Comparison of ENCODE assay signal across 10 mouse cellular contexts in the genomic region with DNA sequence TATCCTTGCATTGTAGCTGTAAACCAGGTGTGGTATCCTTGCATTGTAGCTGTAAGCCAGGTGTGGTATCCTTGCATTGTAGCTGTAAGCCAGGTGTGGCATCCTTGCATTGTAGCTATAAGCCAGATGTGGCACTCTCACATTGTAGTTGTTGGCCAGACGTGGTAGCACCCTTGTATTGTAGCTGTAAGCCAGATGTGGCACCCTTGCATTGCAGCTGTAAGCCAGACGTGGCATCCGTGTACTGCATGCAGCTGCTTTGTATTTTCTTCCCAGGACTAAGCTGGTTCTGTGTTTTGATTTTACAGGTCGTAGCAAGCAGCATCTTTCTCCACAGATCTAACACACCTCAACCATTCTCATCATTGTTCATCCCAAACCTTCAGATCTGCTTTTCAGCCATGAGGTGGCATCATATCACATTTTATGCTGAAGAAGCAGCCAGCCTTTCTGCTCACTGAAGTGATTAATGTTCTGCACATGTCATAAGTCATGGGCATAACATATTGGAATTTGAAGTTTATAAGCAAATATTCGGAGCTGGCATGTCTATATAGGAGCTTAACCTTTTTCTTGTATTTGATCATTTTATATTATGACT.
A peak's percentile ranks its signal among the peaks of the same experiment; 100 is the strongest.
DNase-seq lines count a peak whose midpoint lies in the region; ATAC-seq lines count a peak whose summit lies in the region.
"Had no signal": no experiment of that assay in that cellular context is flagged by ENCODE, and none has a peak within 500 bp of the region (broad histone marks: within the 10 kb centered on the region; RNA-seq: fewer than 3 reads in every experiment).

No protein-coding gene starts in this region.

- no peak overlapping the region for H3K9ac ChIP-seq in midbrain, embryonic 11.5 days (ENCODE audit: low read length)
- H3K9ac ChIP-seq in hindbrain, embryonic 14.5 days, result no peak overlapping the region
- H3K9ac ChIP-seq: embryonic facial prominence, embryonic 13.5 days; limb, embryonic 15.5 days had no signal

- H3K27me3 ChIP-seq in midbrain, embryonic 11.5 days (ENCODE audit: control insufficient read depth, insufficient read depth, low read length), result no peaks in the 10 kb centered on the region
- H3K27me3 ChIP-seq in midbrain, embryonic 10.5 days (ENCODE audit: low read depth, poor library complexity, severe bottlenecking), result no peaks in the 10 kb centered on the region
- no peaks in the 10 kb centered on the region for H3K27me3 ChIP-seq in hindbrain, embryonic 14.5 days (ENCODE audit: control insufficient read depth, insufficient read depth, low read length)
- H3K27me3 ChIP-seq: embryonic facial prominence, embryonic 13.5 days; limb, embryonic 15.5 days had no signal

- ATAC-seq in frontal cortex, adult (ENCODE audit: low TSS enrichment), result peak; percentile 92
- ATAC-seq in midbrain, embryonic 11.5 days (ENCODE audit: low FRiP score), result peak; percentile 38; the same call in 1 of the 2 replicates
- peak; percentile 69 for ATAC-seq in hindbrain, embryonic 14.5 days (ENCODE audit: low FRiP score)

- H3K4me1 ChIP-seq in midbrain, embryonic 11.5 days (ENCODE audit: control insufficient read depth, insufficient read depth, low read length), result no peaks in the 10 kb centered on the region
- H3K4me1 ChIP-seq in midbrain, embryonic 10.5 days, result no peaks in the 10 kb centered on the region
- H3K4me1 ChIP-seq in hindbrain, embryonic 14.5 days (replicated peaks; ENCODE audit: control insufficient read depth, insufficient read depth, low read length), result no peaks in the 10 kb centered on the region
- H3K4me1 ChIP-seq: limb, embryonic 15.5 days had no signal

- H3K4me2 ChIP-seq in midbrain, embryonic 11.5 days, result no peak overlapping the region
- no peak overlapping the region for H3K4me2 ChIP-seq in hindbrain, embryonic 14.5 days (replicated peaks)
- H3K4me2 ChIP-seq: embryonic facial prominence, embryonic 13.5 days; limb, embryonic 15.5 days had no signal

- no peaks in the 10 kb centered on the region for H3K9me3 ChIP-seq in midbrain, embryonic 11.5 days (ENCODE audit: control insufficient read depth, low read length)
- no peaks in the 10 kb centered on the region for H3K9me3 ChIP-seq in midbrain, embryonic 10.5 days (replicated peaks)
- H3K9me3 ChIP-seq in hindbrain, embryonic 14.5 days (ENCODE audit: control insufficient read depth, low read length), result no peaks in the 10 kb centered on the region
- H3K9me3 ChIP-seq: embryonic facial prominence, embryonic 13.5 days; limb, embryonic 15.5 days had no signal

- H3K36me3 ChIP-seq in midbrain, embryonic 11.5 days (ENCODE audit: control insufficient read depth, insufficient read depth, low read length), result no peaks in the 10 kb centered on the region
- no peaks in the 10 kb centered on the region for H3K36me3 ChIP-seq in midbrain, embryonic 10.5 days
- no peaks in the 10 kb centered on the region for H3K36me3 ChIP-seq in hindbrain, embryonic 14.5 days (replicated peaks; ENCODE audit: control insufficient read depth, insufficient read depth)
- H3K36me3 ChIP-seq: embryonic facial prominence, embryonic 13.5 days; limb, embryonic 15.5 days had no signal

- WGBS in midbrain, embryonic 11.5 days, result 68% methylated on average over 5 of the region's 5 CpGs
- 78% methylated on average over 5 of the region's 5 CpGs for WGBS in midbrain, embryonic 10.5 days
- WGBS in hindbrain, embryonic 14.5 days, result 57% methylated on average over 5 of the region's 5 CpGs

- no peak overlapping the region for H3K4me3 ChIP-seq in midbrain, embryonic 11.5 days (ENCODE audit: low read depth, low read length)
- no peak overlapping the region for H3K4me3 ChIP-seq in midbrain, embryonic 10.5 days
- H3K4me3 ChIP-seq in hindbrain, embryonic 14.5 days (replicated peaks; ENCODE audit: low read length), result no peak overlapping the region
- H3K4me3 ChIP-seq: embryonic facial prominence, embryonic 13.5 days; limb, embryonic 15.5 days had no signal

- DNase-seq in frontal cortex, postnatal 25 days (ENCODE audit: low spot score in 2 of 2), result no peak
- DNase-seq in midbrain, embryonic 11.5 days (ENCODE audit: low spot score, missing footprints), result no peak
- no peak for DNase-seq in midbrain, embryonic 10.5 days (ENCODE audit: low spot score)
- peak; percentile 70 for DNase-seq in hindbrain, embryonic 14.5 days (ENCODE audit: low spot score)
- peak; percentile 22 for DNase-seq in retina, adult 2 months (ENCODE audit: low read depth, low spot score)
- no peak for DNase-seq in kidney, postnatal 10 days
- no peak for DNase-seq in heart, adult 9 months (ENCODE audit: low spot score in 2 of 2)

- H3K27ac ChIP-seq in midbrain, embryonic 11.5 days (ENCODE audit: low read depth, low read length), result no peak overlapping the region
- no peak overlapping the region for H3K27ac ChIP-seq in midbrain, embryonic 10.5 days (replicated peaks)
- H3K27ac ChIP-seq in hindbrain, embryonic 14.5 days, result no peak overlapping the region; the same call in 1 of the 2 replicates
- H3K27ac ChIP-seq: embryonic facial prominence, embryonic 13.5 days; limb, embryonic 15.5 days had no signal

Comparison
In these comparisons a context has a peak if more than half of its experiments do, and no peak if none do; other contexts are left out.
1. ATAC-seq: peak in every context shown above with its lines; median percentile 92 in frontal cortex, adult; 69 in hindbrain, embryonic 14.5 days; 38 in midbrain, embryonic 11.5 days.
2. DNase-seq: peak in hindbrain, embryonic 14.5 days (single experiment) and retina, adult 2 months (single experiment); none in frontal cortex, postnatal 25 days (0 of 2), midbrain, embryonic 11.5 days (single experiment), midbrain, embryonic 10.5 days (single experiment), kidney, postnatal 10 days (single experiment) and heart, adult 9 months (0 of 2).